Mouse (Mus musculus) c-Kit-positive CD71-positive TER-119-positive erythroid progenitor cells, embryonic 14.5 days (primary cell): Measurements from ENCODE around the gene Asb4.

Source experiments
- DNase-seq: peaks from one replicate; pipeline ENCODE4 v3.0.0-alpha.2; 2013; ENCODE audit warnings: low spot score

The Asb4 gene

GRCm38 (mm10) chr6:5447013-5447412 lies 63.8 kb downstream of the Asb4 start:
- no peak for DNase-seq

DNA sequence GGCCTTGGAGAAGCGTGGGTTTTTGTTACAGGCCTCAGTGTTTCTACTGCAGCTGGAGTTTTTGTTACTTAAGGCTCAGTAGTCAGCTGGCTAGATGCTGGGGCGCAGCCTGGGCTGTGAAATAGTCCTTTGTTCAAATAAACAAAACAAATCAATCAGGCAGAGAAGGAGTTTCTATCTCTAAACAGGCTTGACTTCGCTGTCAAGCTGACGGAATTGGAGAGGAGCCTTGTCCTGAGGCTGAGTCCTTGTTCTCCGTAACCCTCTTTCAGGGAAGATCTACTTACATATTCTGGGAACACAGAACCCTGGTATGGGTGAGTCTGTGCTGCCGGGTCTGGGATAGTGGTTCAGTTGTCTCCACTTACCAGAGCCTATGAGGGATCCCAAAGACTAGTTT lies 64.4 kb downstream of the Asb4 start:
- DNase-seq, result no peak

DNA sequence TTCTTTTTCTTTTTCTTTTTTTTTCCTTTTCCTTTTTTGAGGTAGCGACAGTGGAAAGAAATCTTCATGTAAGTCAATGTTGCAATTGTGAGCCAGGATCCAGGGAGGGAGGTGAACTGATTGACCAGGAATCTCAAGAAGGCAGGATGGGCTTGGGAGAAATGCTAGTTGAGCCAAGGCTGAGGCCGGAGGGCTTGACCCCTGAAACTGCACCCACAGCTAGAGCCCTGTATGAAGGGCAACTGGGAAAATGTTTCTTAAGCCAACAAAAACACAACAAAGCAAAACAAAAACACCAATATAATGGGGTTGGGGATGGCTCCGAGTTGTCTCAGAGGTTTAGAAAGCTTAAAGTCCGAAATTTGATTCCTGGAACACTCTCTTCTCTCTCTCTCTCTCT lies 65.2 kb downstream of the Asb4 start:
- DNase-seq, result no peak

GRCm38 (mm10) chr6:5449878-5450277 lies 66.7 kb downstream of the Asb4 start:
- no peak for DNase-seq

GRCm38 (mm10) chr6:5455836-5456235 lies 72.7 kb downstream of the Asb4 start:
- DNase-seq, result no peak

DNA sequence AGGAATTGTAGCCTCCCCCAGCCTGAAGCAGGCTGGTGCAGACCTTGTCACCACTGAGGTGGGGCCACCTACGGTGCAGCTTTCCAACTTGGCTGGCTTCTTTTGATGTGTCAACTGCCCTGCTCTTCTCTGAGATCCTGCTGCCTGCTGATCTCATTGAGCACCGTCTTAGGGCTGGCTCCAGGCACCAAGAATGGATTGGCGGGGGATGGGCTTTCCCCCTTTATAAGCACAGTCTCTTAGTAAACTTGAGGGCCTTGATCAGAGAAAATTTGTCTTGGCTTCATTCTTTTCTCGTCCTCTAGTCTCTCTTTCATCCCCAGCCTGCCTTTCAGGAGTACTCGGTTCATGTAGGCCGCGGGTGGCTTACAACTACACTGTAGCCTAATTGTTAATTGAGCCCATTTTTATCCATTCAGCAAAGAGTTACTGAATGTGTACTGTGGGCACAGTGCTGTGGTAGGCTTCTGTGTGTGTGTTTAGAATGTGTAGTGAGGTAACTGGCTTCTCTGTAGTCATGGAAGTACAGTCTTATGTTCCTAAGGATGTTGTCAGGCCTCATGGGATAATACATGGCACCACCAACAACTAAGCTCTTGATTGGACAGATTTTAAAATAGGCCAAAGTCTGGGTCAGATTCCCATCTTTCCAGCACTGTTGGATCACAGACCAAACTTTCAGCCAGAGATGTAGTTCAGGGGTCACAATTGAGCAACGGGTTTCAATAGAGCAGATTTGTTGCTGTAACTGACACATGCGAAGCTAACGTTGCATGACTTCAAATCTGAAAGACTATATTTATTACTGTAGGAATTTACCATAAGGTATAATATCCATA lies 87.5 kb downstream of the Asb4 start:
- DNase-seq, result no peak

DNA sequence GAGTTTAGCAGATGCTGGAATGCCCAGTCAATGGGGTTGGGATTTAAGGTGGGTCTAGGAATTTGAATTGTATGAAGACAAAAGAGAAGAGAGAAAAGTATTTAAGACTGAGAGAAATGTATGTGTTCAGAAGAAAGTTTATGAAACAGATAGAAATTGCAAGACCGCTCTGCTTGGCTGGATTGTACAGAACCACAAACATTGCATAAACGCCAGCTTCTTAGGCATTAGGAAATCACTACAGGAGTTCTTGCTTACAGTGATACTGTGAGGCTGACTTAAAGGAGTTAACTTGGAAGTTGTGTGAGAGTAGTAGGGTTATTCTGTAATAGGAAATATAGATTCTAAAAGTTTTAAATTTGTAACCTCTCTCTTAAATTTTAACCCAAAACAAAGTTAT lies 89.5 kb downstream of the Asb4 start:
- no peak for DNase-seq

DNA sequence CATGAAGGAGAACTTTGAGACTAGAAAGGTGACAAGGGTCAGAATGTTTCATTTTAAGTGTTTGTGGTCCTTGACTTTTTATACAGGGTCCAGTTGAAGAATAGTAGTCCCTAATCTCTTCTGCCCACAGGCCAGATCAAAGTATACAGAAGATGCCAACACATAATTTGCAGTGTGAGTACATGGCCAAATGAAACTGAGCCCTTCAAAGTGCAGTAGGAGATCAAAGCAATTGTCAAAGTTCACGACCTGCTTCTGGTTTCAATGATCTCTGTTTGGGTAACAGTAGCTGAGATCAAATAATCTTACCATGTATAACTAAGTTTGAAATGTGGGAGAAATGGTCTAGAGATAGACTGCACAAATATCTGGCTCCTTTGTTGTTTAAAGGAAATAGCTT lies 90.8 kb downstream of the Asb4 start:
- DNase-seq, result no peak

GRCm38 (mm10) chr6:5481066-5481465 lies 97.9 kb downstream of the Asb4 start:
- no peak for DNase-seq

GRCm38 (mm10) chr6:5482270-5482783 lies 99.1 kb downstream of the Asb4 start:
- DNase-seq, result no peak
